Mouse (Mus musculus): ENCODE measurements at regions not wholly inside any gene's neighbourhood (a gene's known extent, or its start where the extent isn't known, plus 50 kb on each side); places are given as distances from the start of the nearest gene placed in this dataset.

DNA sequence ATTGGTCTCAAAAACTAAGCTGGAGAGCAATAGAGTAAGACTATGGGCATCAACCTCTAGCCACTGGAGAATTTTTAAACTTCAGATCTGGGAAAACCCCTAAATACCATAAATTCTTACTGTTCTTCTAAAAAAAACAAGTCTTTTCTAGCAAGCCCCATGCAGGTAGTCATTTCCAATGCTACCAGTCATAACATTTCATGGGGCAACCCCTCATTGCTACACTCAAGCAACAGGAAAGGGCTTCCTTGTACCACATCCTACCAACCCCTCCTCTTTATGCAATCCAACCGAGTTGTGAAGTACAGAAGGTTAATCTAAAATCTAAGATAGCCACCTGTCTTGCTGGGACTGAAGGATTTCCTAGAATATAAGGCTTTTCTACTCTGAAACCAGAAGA lies 263.5 kb upstream of the 2610301B20Rik start:
- TF ChIP-seq CTCF (IDR thresholded peaks at IDR 0.05; ENCODE audit: low read depth) (no peak), EP300 (IDR thresholded peaks at IDR 0.05; ENCODE audit: low read depth) (no peak)

All from liver, postnatal 0 days (tissue).